Mouse (Mus musculus): ENCODE data around the gene Gm20219. TPM values are rescaled to one million over a fixed set of nuclear protein-coding genes. Genes with fewer than 3 reads are reported as not detected.
A peak's percentile ranks its signal among the peaks of the same experiment; 100 is the strongest.

The Gm20219 gene
- under 1 TPM; 0.27 to 0.42 TPM for total RNA-seq (2021)
- long read RNA-seq, experiment 1: 0 reads
- long read RNA-seq, experiment 2: 0 reads

GRCm38 (mm10) chr17:56554122-56554551 lies at the start of gene Gm20219:
Gm20219 (minus strand) TSS chr17:56554387.
- intact Hi-C loops (cut with DNase I; ENCODE audit: low total_unique reads): loop anchor here (5.0 kb wide), 2 partner anchors 62 to 127 kb away; no protein-coding TSS in a partner anchor
- peak; percentile 9 for DNase-seq

GRCm38 (mm10) chr17:56604070-56604380 lies 49.8 kb upstream of the Gm20219 start:
- DNase-seq: no peak
- intact Hi-C loops (cut with DNase I; ENCODE audit: low total_unique reads): no loop called here

DNA sequence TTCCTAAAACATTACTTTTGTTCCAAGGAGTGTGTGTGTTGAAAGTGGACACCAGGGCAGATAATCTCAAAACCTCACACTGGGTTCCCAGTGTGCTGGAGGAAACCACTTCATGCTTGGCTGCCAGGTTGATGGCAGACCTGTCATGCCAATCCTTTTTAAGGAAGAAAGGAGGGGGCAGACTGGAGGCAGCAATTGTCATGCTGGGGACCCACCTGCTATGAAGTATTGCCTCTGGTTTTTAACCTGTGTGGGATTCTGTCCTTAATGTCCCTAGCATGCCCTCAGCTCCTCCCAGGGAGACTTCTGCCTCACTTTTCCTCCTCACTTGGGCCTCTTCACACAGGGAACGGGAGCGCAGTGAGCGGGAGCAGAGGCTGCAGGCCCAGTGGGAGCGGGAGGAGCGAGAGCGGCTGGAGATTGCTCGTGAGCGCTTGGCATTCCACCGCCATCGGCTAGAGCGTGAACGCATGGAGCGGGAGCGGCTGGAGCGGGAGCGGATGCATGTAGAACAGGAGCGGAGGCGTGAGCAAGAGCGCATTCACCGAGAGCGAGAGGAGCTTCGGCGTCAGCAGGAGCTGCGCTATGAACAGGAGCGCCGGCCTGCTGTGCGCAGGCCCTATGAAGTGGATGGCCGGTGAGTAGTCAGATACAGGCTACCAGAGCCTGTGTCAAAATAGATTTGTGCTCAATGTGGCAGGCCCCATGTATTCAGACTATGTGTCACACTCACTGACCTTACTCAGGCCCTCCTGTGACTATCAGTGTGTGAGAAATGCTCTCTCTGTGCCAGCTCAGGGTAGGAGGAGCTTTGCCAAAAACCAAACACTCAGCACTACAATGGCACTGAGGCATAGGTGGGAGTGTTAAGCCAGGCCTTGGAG lies 49.2 kb upstream of the Gm20219 start:
- DNase-seq: no peak
- intact Hi-C loops (cut with DNase I; ENCODE audit: low total_unique reads): no loop called here

- intact Hi-C loops (cut with DNase I; ENCODE audit: low total_unique reads): no loop called here
Measured at GRCm38 (mm10) chr17:56593527-56594271, 39.5 kb upstream of the Gm20219 start.

DNA sequence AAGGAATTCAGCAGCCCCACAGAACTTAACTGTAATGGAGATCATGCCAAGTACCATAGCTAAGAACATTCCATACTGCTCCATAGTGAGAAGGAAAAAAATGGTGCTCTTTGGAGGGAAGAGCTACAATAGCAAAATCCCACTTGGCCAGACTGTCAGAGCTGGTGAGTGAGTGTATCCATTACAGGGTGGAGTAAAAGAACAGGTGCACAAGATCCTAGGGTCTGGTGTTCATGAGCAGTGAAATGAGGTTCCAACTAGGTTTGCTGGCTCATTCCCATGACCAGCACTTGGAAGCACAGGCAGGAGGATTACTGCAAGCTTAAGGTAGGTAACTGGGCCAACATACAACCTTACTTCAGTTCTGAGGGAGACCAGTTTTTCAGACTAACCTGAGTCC lies 38.4 kb upstream of the Gm20219 start:
- intact Hi-C loops (cut with DNase I; ENCODE audit: low total_unique reads): no loop called here
- no peak for DNase-seq

More at GRCm38 (mm10) chr17:56593527-56594271, 39.5 kb upstream of the Gm20219 start:
- peak; percentile 55 for DNase-seq

GRCm38 (mm10) chr17:56588921-56589320 lies 34.7 kb upstream of the Gm20219 start:
- DNase-seq: no peak
- intact Hi-C loops (cut with DNase I; ENCODE audit: low total_unique reads): no loop called here

DNA sequence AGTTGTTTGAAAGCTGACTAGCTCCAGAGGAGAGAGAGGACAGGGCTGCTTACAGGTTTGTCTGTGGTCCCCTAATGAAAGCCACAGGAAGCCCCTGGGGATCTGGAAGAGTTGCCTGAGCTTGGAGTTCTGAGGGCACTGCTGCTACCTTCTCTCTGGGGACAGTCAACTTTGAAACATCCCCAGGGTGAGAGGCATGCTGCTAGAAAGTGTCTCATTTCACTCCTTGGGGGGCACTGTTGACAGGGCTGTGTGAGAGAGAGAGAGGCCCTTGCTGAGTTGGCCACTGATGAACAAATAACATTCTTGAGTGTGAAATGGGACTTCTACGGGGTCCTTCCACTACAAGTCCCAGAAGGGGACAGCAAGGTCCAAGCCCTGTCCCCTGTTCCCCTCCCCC lies 33.6 kb upstream of the Gm20219 start:
- no peak for DNase-seq
- intact Hi-C loops (cut with DNase I; ENCODE audit: low total_unique reads): no loop called here

GRCm38 (mm10) chr17:56585171-56585821 lies 31.1 kb upstream of the Gm20219 start:
- intact Hi-C loops (cut with DNase I; ENCODE audit: low total_unique reads): no loop called here

DNA sequence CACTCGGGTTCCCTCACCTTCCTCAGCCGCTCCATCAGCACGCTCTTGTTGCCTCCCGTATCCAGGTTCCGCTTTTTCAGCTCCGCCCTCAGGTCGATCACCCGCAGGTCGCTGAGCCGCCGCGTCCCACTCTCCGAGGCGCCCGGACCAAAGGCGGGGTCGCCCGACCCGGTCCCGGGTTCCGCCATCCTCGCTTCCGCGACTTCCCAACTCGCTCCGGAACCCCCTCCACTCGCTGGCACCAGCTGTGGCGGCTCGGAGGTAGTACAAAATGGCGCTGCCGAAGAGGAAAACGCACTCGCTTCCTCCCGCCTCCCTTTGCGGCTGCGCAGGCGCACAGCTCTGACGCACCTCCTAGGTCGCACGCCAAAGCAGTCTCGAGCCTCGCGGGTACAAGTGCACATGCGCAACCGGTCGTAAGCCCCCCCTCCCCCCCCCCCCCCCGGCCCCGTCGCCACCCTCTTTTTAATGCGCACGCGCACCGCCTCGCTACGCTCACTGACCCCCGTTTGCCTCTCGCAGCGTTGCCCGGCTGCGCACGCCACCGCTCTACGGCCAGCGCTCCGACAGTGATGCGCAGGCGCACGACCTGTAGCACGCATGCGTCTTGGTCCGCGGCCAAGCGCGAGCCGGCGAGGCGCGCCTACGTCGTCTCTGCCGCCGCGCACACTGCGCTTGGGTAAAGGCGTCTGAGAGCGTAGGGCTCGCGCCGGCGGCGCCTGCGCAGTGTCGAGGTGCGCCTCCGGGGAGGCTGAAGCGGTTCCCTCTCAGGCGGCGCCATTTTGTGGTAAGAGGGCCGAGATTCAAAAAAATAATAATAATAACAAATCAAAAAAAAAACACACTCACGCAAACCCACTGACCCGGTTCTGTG lies 30.3 kb upstream of the Gm20219 start, which contains the start of the genes Safb2 and Safb:
Safb2 (minus strand) TSS at position 329 of the 874 bp plus-strand sequence.
Safb (plus strand) TSS at position 569 of the 874 bp plus-strand sequence.
- peak; percentile 99 for DNase-seq
- intact Hi-C loops (cut with DNase I; ENCODE audit: low total_unique reads): no loop called here

More at GRCm38 (mm10) chr17:56585171-56585821, 31.1 kb upstream of the Gm20219 start:
- DNase-seq: peak; percentile 51

GRCm38 (mm10) chr17:56583611-56584256 lies 29.5 kb upstream of the Gm20219 start:
- intact Hi-C loops (cut with DNase I; ENCODE audit: low total_unique reads): no loop called here
- DNase-seq: peak; percentile 71

GRCm38 (mm10) chr17:56583071-56583470 lies 28.9 kb upstream of the Gm20219 start:
- no peak for DNase-seq
- intact Hi-C loops (cut with DNase I; ENCODE audit: low total_unique reads): no loop called here

DNA sequence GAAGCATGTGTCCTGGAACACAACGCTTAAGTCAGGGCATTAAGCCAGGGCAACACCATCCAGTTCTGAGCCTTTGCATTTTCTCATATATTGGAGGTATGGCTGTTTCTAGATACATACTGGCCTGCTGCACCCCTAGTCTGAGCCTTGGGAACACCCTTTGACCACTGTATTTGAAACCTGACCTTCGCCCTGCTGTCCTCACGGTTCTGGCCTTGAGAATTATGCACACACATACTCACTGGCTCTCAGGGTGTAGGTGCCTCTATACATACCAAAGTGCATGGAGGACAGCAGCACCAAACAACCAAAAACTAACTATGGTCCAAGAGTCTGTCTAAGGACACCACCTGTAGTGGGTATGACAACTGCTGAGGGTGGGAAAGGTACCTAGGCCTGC lies 18.8 kb upstream of the Gm20219 start:
- DNase-seq: no peak
- intact Hi-C loops (cut with DNase I; ENCODE audit: low total_unique reads): no loop called here

- DNase-seq: no peak
- intact Hi-C loops (cut with DNase I; ENCODE audit: low total_unique reads): no loop called here
Measured at GRCm38 (mm10) chr17:56572154-56572553, 18.0 kb upstream of the Gm20219 start.

GRCm38 (mm10) chr17:56570287-56570686 lies 16.1 kb upstream of the Gm20219 start:
- intact Hi-C loops (cut with DNase I; ENCODE audit: low total_unique reads): no loop called here
- DNase-seq: no peak

DNA sequence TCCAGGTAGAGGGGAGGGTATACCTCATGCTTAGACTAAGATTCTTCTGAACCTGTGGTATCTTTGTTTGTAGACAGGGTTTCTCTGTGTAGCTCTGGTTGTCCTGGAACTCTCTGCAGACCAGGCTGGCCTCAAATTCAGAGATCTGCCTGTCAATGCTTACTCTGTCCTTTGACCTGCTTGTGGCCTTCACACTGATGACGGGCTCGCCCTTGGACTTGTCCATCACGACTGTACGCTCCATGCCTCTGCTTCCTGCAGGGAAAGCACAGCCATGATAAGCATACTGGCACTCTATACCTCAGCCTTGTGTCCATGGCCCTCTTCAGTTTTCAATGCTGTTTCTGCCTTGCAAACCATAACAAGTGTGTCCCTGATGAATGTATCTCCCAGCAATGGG lies 13.2 kb upstream of the Gm20219 start:
- intact Hi-C loops (cut with DNase I; ENCODE audit: low total_unique reads): no loop called here
- DNase-seq: no peak

- no peak for DNase-seq
- intact Hi-C loops (cut with DNase I; ENCODE audit: low total_unique reads): no loop called here
Measured at GRCm38 (mm10) chr17:56566918-56567317, 12.7 kb upstream of the Gm20219 start.

DNA sequence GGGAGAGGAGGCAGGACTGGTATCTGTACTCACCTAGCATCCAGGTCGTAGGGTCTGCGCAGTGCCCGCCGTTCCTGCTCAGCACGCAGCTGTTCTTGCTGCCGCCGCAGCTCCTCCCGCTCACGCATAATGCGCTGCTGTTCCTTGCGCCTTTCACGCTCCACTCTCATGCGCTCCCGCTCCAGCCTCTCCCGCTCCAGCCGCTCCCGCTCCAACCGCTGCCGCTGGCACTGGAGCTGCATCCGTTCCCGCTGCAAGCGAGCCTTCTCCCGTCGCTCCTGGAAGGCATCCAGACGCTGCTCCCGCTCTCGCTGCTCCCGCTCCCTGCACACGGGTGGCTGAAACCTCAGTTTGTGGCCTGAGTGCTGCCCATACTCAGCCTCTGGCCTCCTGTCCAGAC lies 12.1 kb upstream of the Gm20219 start:
- no peak for DNase-seq
- intact Hi-C loops (cut with DNase I; ENCODE audit: low total_unique reads): no loop called here

GRCm38 (mm10) chr17:56561866-56562265 lies 7.7 kb upstream of the Gm20219 start:
- intact Hi-C loops (cut with DNase I; ENCODE audit: low total_unique reads): no loop called here
- DNase-seq: no peak

All from gastrocnemius, postnatal 14 days (tissue).